In genomic region chr15:83527092-83527437, GRCm38 (mm10) we compare ENCODE assay signal across 8 mouse cellular contexts. TPM values are rescaled to one million over a fixed set of nuclear protein-coding genes. Genes with fewer than 3 reads are reported as not detected.
DNase-seq lines count a peak whose midpoint lies in the region; ATAC-seq and TF ChIP-seq lines count a peak whose summit lies in the region.

No protein-coding gene starts in this region.

- no peak for DNase-seq in lung, postnatal 4 days
- DNase-seq in left cerebral cortex, postnatal 36 days (ENCODE audit: low spot score in 2 of 2): no peak
- DNase-seq in layer of hippocampus, postnatal 25 days (ENCODE audit: extremely low spot score in 1 of 2, low spot score in 1 of 2): no peak
- no peak for DNase-seq in frontal cortex, postnatal 14 days (ENCODE audit: low spot score in 2 of 2)

- no peak for TF ChIP-seq POLR2A in embryonic fibroblast, embryonic 13.5 days (IDR thresholded peaks at IDR 0.05; ENCODE audit: low read depth, low read length)

- peak overlapping the region; percentile 67 for H3K9ac ChIP-seq in lung, embryonic 16.5 days (ENCODE audit: low read length)
- peak overlapping the region; percentile 67 for H3K9ac ChIP-seq in intestine, embryonic 16.5 days (ENCODE audit: low read depth, low read length)
- peak overlapping the region; percentile 55 for H3K9ac ChIP-seq in midbrain, embryonic 16.5 days (ENCODE audit: low read depth, low read length)

- intact Hi-C loops in left cerebral cortex, postnatal 36 days (cut with DNase I): no loop called here

- peak; percentile 23; the same call in 1 of the 2 replicates for ATAC-seq in lung, embryonic 16.5 days (ENCODE audit: low read depth)
- 0 out of 2 replicates have a peak, but pooled peaks have one; percentile 24 for ATAC-seq in intestine, embryonic 16.5 days
- no peak for ATAC-seq in midbrain, embryonic 16.5 days

- peak overlapping the region; percentile 59 for H3K4me3 ChIP-seq in lung, embryonic 16.5 days (ENCODE audit: low read length)
- H3K4me3 ChIP-seq in embryonic fibroblast, embryonic 13.5 days (ENCODE audit: insufficient read depth, low read length): peak overlapping the region; percentile 51
- peak overlapping the region; percentile 64 for H3K4me3 ChIP-seq in intestine, embryonic 16.5 days (ENCODE audit: low read length)
- peak overlapping the region; percentile 45 for H3K4me3 ChIP-seq in midbrain, embryonic 16.5 days (ENCODE audit: low read depth, low read length)

- peaks cover 29% of the 10 kb centered on the region; the same call in 1 of the 2 replicates for H3K27me3 ChIP-seq in lung, embryonic 16.5 days (ENCODE audit: control insufficient read depth, insufficient read depth, low read depth, low read length)
- peaks cover 24% of the 10 kb centered on the region for H3K27me3 ChIP-seq in intestine, embryonic 16.5 days (replicated peaks; ENCODE audit: control insufficient read depth, insufficient read depth, low read length)
- H3K27me3 ChIP-seq in midbrain, embryonic 16.5 days (ENCODE audit: control insufficient read depth, insufficient read depth, low read depth, low read length): peaks cover 24% of the 10 kb centered on the region

- peak overlapping the region; percentile 80 for H3K4me2 ChIP-seq in lung, embryonic 16.5 days (ENCODE audit: low read depth, low read length)
- H3K4me2 ChIP-seq in intestine, embryonic 16.5 days (ENCODE audit: low read depth, low read length): peak overlapping the region; percentile 97
- peak overlapping the region; percentile 89 for H3K4me2 ChIP-seq in midbrain, embryonic 16.5 days (ENCODE audit: low read length)

- H3K36me3 ChIP-seq in lung, embryonic 16.5 days (ENCODE audit: control insufficient read depth, insufficient read depth, low read length): no peaks in the 10 kb centered on the region
- H3K36me3 ChIP-seq in intestine, embryonic 16.5 days (ENCODE audit: control insufficient read depth, insufficient read depth, low read length): no peaks in the 10 kb centered on the region
- H3K36me3 ChIP-seq in midbrain, embryonic 16.5 days (ENCODE audit: control insufficient read depth, insufficient read depth, low read length): no peaks in the 10 kb centered on the region

- whole genome bisulfite sequencing in lung, embryonic 16.5 days: under 1% methylated on average over 26 of the region's 26 CpGs
- WGBS in intestine, embryonic 16.5 days: 2% methylated on average over 26 of the region's 26 CpGs
- 1% methylated on average over 26 of the region's 26 CpGs for WGBS in midbrain, embryonic 16.5 days

- no peak for TF ChIP-seq CTCF in embryonic fibroblast, embryonic 13.5 days (IDR thresholded peaks at IDR 0.05; ENCODE audit: borderline replicate concordance, insufficient read depth, low read length)

- H3K27ac ChIP-seq in lung, embryonic 16.5 days (ENCODE audit: low read length): no peak overlapping the region
- H3K27ac ChIP-seq in embryonic fibroblast, embryonic 13.5 days (ENCODE audit: insufficient read depth, low read length): no peak overlapping the region
- no peak overlapping the region for H3K27ac ChIP-seq in intestine, embryonic 16.5 days (ENCODE audit: low read length)
- no peak overlapping the region for H3K27ac ChIP-seq in midbrain, embryonic 16.5 days (ENCODE audit: low read length)

- H3K9me3 ChIP-seq in lung, embryonic 16.5 days (ENCODE audit: control insufficient read depth, low read length): no peaks in the 10 kb centered on the region
- no peaks in the 10 kb centered on the region for H3K9me3 ChIP-seq in intestine, embryonic 16.5 days (ENCODE audit: control insufficient read depth, low read length)
- H3K9me3 ChIP-seq in midbrain, embryonic 16.5 days (replicated peaks; ENCODE audit: control insufficient read depth, low read length, poor library complexity, severe bottlenecking): no peaks in the 10 kb centered on the region

- H3K4me1 ChIP-seq in lung, embryonic 16.5 days (replicated peaks; ENCODE audit: control insufficient read depth, insufficient read depth, low read length): peaks cover 19% of the 10 kb centered on the region
- H3K4me1 ChIP-seq in embryonic fibroblast, embryonic 13.5 days (ENCODE audit: control insufficient read depth, insufficient read depth, low read length): 0 out of 2 replicates have a peak, but pooled peaks cover 2% of the 10 kb centered on the region
- H3K4me1 ChIP-seq in intestine, embryonic 16.5 days (ENCODE audit: control insufficient read depth, insufficient read depth, low read length): peaks cover 21% of the 10 kb centered on the region
- H3K4me1 ChIP-seq in midbrain, embryonic 16.5 days (ENCODE audit: control insufficient read depth, insufficient read depth, low read length): peaks cover 16% of the 10 kb centered on the region

RNA-seq across cellular contexts. Expression of gene Bik, which starts 0.4 kb away (rescaled TPM):
- 15.2 and 15.5 TPM in 2 replicates for polyA plus RNA-seq in lung, embryonic 16.5 days (2015; fragmentation: Nextera tagmentation; extraction: Ambion mirVana)
- not detected in 2 replicates for polyA plus RNA-seq in embryonic fibroblast, embryonic 13.5 days (2011; ENCODE audit: insufficient read length, low read depth, missing spikeins)
- polyA plus RNA-seq in intestine, embryonic 16.5 days (2015; fragmentation: Nextera tagmentation; extraction: Ambion mirVana): 3.1 and 4.3 TPM in 2 replicates
- 0.26 and 0.55 TPM in 2 replicates for polyA plus RNA-seq in midbrain, embryonic 16.5 days (2015; fragmentation: Nextera tagmentation; extraction: Ambion mirVana)
- not detected for total RNA-seq in left cerebral cortex, postnatal 36 days (2021)
- not detected for total RNA-seq in layer of hippocampus, postnatal 25 days (2021)

RNA-seq across cellular contexts. Expression of gene Ttll1, which starts 16.4 kb away (rescaled TPM):
- 21.8 and 23.1 TPM in 2 replicates for polyA plus RNA-seq in lung, embryonic 16.5 days (2015; fragmentation: Nextera tagmentation; extraction: Ambion mirVana)
- polyA plus RNA-seq in embryonic fibroblast, embryonic 13.5 days (2011; ENCODE audit: insufficient read length, low read depth, missing spikeins): 12.3 and 18.2 TPM in 2 replicates
- 14.1 and 17.1 TPM in 2 replicates for polyA plus RNA-seq in intestine, embryonic 16.5 days (2015; fragmentation: Nextera tagmentation; extraction: Ambion mirVana)
- polyA plus RNA-seq in midbrain, embryonic 16.5 days (2015; fragmentation: Nextera tagmentation; extraction: Ambion mirVana): 130 TPM in 2 replicates
- total RNA-seq in left cerebral cortex, postnatal 36 days (2021): 10 to 100 TPM; 49.7 to 52.3 TPM
- 10 to 100 TPM; 38.1 to 39.1 TPM for total RNA-seq in layer of hippocampus, postnatal 25 days (2021)

RNA-seq across cellular contexts. Expression of gene Tspo, which starts 36.3 kb away (rescaled TPM):
- 112 and 142 TPM in 2 replicates for polyA plus RNA-seq in lung, embryonic 16.5 days (2015; fragmentation: Nextera tagmentation; extraction: Ambion mirVana)
- polyA plus RNA-seq in embryonic fibroblast, embryonic 13.5 days (2011; ENCODE audit: insufficient read length, low read depth, missing spikeins): 123 and 179 TPM in 2 replicates
- polyA plus RNA-seq in intestine, embryonic 16.5 days (2015; fragmentation: Nextera tagmentation; extraction: Ambion mirVana): 128 and 133 TPM in 2 replicates
- 5.8 and 6.1 TPM in 2 replicates for polyA plus RNA-seq in midbrain, embryonic 16.5 days (2015; fragmentation: Nextera tagmentation; extraction: Ambion mirVana)
- 1 to 10 TPM; 4.5 to 5.7 TPM for total RNA-seq in left cerebral cortex, postnatal 36 days (2021)
- total RNA-seq in layer of hippocampus, postnatal 25 days (2021): 1 to 10 TPM; 3.5 to 4.6 TPM

RNA-seq across cellular contexts. Expression of gene Mcat, which starts 36.5 kb away (rescaled TPM):
- polyA plus RNA-seq in lung, embryonic 16.5 days (2015; fragmentation: Nextera tagmentation; extraction: Ambion mirVana): 26.6 and 28.2 TPM in 2 replicates
- 17.5 and 18.6 TPM in 2 replicates for polyA plus RNA-seq in embryonic fibroblast, embryonic 13.5 days (2011; ENCODE audit: insufficient read length, low read depth, missing spikeins)
- polyA plus RNA-seq in intestine, embryonic 16.5 days (2015; fragmentation: Nextera tagmentation; extraction: Ambion mirVana): 26.4 and 27.0 TPM in 2 replicates
- 25.9 and 30.3 TPM in 2 replicates for polyA plus RNA-seq in midbrain, embryonic 16.5 days (2015; fragmentation: Nextera tagmentation; extraction: Ambion mirVana)
- total RNA-seq in left cerebral cortex, postnatal 36 days (2021): 10 to 100 TPM; 27.5 to 33.5 TPM
- 10 to 100 TPM; 26.3 to 29.5 TPM for total RNA-seq in layer of hippocampus, postnatal 25 days (2021)

Comparison
In these comparisons a context has a peak if more than half of its experiments do, and no peak if none do; other contexts are left out.
1. RNA of gene Tspo, which starts 36.3 kb away (polyA plus RNA-seq): 128 to 133 TPM in intestine, embryonic 16.5 days, 123 to 179 TPM in embryonic fibroblast, embryonic 13.5 days and 112 to 142 TPM in lung, embryonic 16.5 days; 5.8 to 6.1 TPM in midbrain, embryonic 16.5 days; every median in the first group is over 10 times any median in the second.
2. Peak in every context shown above with its lines, with median percentiles within 50 percentile points of each other: H3K4me2 ChIP-seq, H3K4me3 ChIP-seq and H3K9ac ChIP-seq.